Mouse (Mus musculus) heart, embryonic 11.5 days (tissue): Measurements from ENCODE around the gene Rffl. TPM values are rescaled to one million over a fixed set of nuclear protein-coding genes. Genes with fewer than 3 reads are reported as not detected.

ENCODE experiments used
- ATAC-seq: fragments of 200-750 bp; cut with Nextera tagmentation; replicated peaks from 2 replicates; pipeline ENCODE4 v1.8.0; 2017; ENCODE audit warnings: moderate library complexity; ENCODE audit not compliant: insufficient number of reproducible peaks, low FRiP score, low TSS enrichment
- H3K27ac ChIP-seq: fragments of 300-500 bp; sonication (generic); 2 replicates; pipeline ENCODE4 v1.5.1; 2014; ENCODE audit warnings: mild to moderate bottlenecking, low read depth, low read length
- H3K27me3 ChIP-seq: fragments of 300-500 bp; sonication (generic); 2 replicates; pipeline ENCODE4 v1.6.1; 2014; ENCODE audit warnings: mild to moderate bottlenecking, low read length, mixed read lengths; ENCODE audit not compliant: control insufficient read depth, insufficient read depth
- H3K36me3 ChIP-seq: fragments of 300-500 bp; sonication (generic); 2 replicates; pipeline ENCODE4 v1.6.1; 2014; ENCODE audit warnings: mild to moderate bottlenecking, low read length, moderate library complexity, mixed read lengths; ENCODE audit not compliant: control insufficient read depth, insufficient read depth
- H3K4me1 ChIP-seq: fragments of 300-500 bp; sonication (generic); 2 replicates; pipeline ENCODE4 v1.6.1; 2014; ENCODE audit warnings: low read length; ENCODE audit not compliant: control insufficient read depth, insufficient read depth
- H3K4me2 ChIP-seq: fragments of 300-500 bp; sonication (generic); 2 replicates; pipeline ENCODE4 v1.6.1; 2014; ENCODE audit warnings: mild to moderate bottlenecking, moderate library complexity
- H3K4me3 ChIP-seq: fragments of 300-500 bp; sonication (generic); 2 replicates; pipeline ENCODE4 v1.5.1; 2014; ENCODE audit warnings: low read depth, low read length
- H3K9ac ChIP-seq: fragments of 300-500 bp; sonication (generic); 2 replicates; pipeline ENCODE4 v1.6.1; 2014; ENCODE audit warnings: mild to moderate bottlenecking, low read depth, low read length, moderate library complexity
- H3K9me3 ChIP-seq: fragments of 300-500 bp; sonication (generic); replicated peaks from 2 replicates; pipeline ENCODE4 v1.6.1; 2016; ENCODE audit warnings: low read length; ENCODE audit not compliant: control insufficient read depth
- WGBS: fragments of 180-500 bp; shearing (Covaris S2); extraction: QIAGEN DNeasy Blood & Tissue Kit; methylation state at CpG from one replicate; pipeline ENCODE4 v1.1.7; 2014; ENCODE audit not compliant: insufficient replicate concordance; 5-methylcytosine and 5-hydroxymethylcytosine counted together
- polyA plus RNA-seq: library from polyadenylated mRNA; unstranded; fragments of >200 nt; fragmentation: Nextera tagmentation; extraction: Ambion mirVana; gene quantifications from 2 replicates; pipeline ENCODE4 v1.2.1, GENCODE M21; 2014

The Rffl gene
- polyA plus RNA-seq, 1 experiment from 2014 or later, result 7.4 TPM

- 82% methylated on average over 13 of the region's 13 CpGs for WGBS
- Histone ChIP-seq H3K27me3 (no peaks in the 10 kb centered on the region), H3K36me3 (no peaks in the 10 kb centered on the region), H3K9ac (no peak overlapping the region), H3K9me3 (no peaks in the 10 kb centered on the region), H3K4me1 (peaks cover 9% of the 10 kb centered on the region), H3K4me2 (no peak overlapping the region), H3K4me3 (no peak overlapping the region), H3K27ac (no peak overlapping the region)
- ATAC-seq, result no peak
Measured at GRCm38 (mm10) chr11:82857307-82857848, 13.6 kb downstream of the Rffl start.

- ATAC-seq, result no peak
- no peaks in the 10 kb centered on the region for H3K9me3 ChIP-seq
- peaks cover 5% of the 10 kb centered on the region; the same call in 1 of the 2 replicates for H3K4me1 ChIP-seq
- no peak overlapping the region for H3K9ac ChIP-seq
- no peaks in the 10 kb centered on the region for H3K36me3 ChIP-seq
- no peak overlapping the region for H3K27ac ChIP-seq
- no peak overlapping the region for H3K4me3 ChIP-seq
- WGBS, result 89% methylated on average over 10 of the region's 10 CpGs
- no peaks in the 10 kb centered on the region for H3K27me3 ChIP-seq
- no peak overlapping the region for H3K4me2 ChIP-seq
Measured at GRCm38 (mm10) chr11:82856032-82856431, 15.0 kb downstream of the Rffl start.

- Histone ChIP-seq H3K9me3 (no peaks in the 10 kb centered on the region), H3K4me2 (no peak overlapping the region), H3K9ac (no peak overlapping the region), H3K4me1 (peaks cover 5% of the 10 kb centered on the region; the same call in 1 of the 2 replicates), H3K4me3 (no peak overlapping the region), H3K27ac (no peak overlapping the region), H3K27me3 (no peaks in the 10 kb centered on the region), H3K36me3 (no peaks in the 10 kb centered on the region)
- WGBS, result 84% methylated on average over 9 of the region's 9 CpGs
- ATAC-seq, result no peak
Measured at GRCm38 (mm10) chr11:82855327-82855973, 15.6 kb downstream of the Rffl start.

GRCm38 (mm10) chr11:82854111-82854510, 16.9 kb downstream of the Rffl start:
- Histone ChIP-seq H3K4me3 (no peak overlapping the region), H3K36me3 (no peaks in the 10 kb centered on the region), H3K4me1 (peaks cover 5% of the 10 kb centered on the region; the same call in 1 of the 2 replicates), H3K9ac (no peak overlapping the region), H3K9me3 (no peaks in the 10 kb centered on the region), H3K27me3 (no peaks in the 10 kb centered on the region), H3K27ac (no peak overlapping the region), H3K4me2 (no peak overlapping the region)
- ATAC-seq, result no peak
- 83% methylated on average over 6 of the region's 6 CpGs for WGBS

- WGBS, result 81% methylated on average over 7 of the region's 7 CpGs
- no peaks in the 10 kb centered on the region for H3K36me3 ChIP-seq
- H3K4me3 ChIP-seq, result no peak overlapping the region
- no peaks in the 10 kb centered on the region for H3K27me3 ChIP-seq
- H3K4me2 ChIP-seq, result no peak overlapping the region
- no peaks in the 10 kb centered on the region for H3K9me3 ChIP-seq
- H3K9ac ChIP-seq, result no peak overlapping the region
- no peak for ATAC-seq
- H3K27ac ChIP-seq, result no peak overlapping the region
- peaks cover 5% of the 10 kb centered on the region; the same call in 1 of the 2 replicates for H3K4me1 ChIP-seq
Measured at GRCm38 (mm10) chr11:82852958-82853357, 18.1 kb downstream of the Rffl start.

GRCm38 (mm10) chr11:82852540-82852939, 18.5 kb downstream of the Rffl start:
- no peak overlapping the region for H3K4me2 ChIP-seq
- 74% methylated on average over 10 of the region's 10 CpGs for WGBS
- no peak overlapping the region for H3K9ac ChIP-seq
- H3K4me1 ChIP-seq, result peaks cover 5% of the 10 kb centered on the region; the same call in 1 of the 2 replicates
- H3K27me3 ChIP-seq, result no peaks in the 10 kb centered on the region
- no peak overlapping the region for H3K4me3 ChIP-seq
- ATAC-seq, result no peak
- H3K36me3 ChIP-seq, result no peaks in the 10 kb centered on the region
- H3K9me3 ChIP-seq, result no peaks in the 10 kb centered on the region
- H3K27ac ChIP-seq, result no peak overlapping the region

- 79% methylated on average over 11 of the region's 11 CpGs for WGBS
- Histone ChIP-seq H3K36me3 (no peaks in the 10 kb centered on the region), H3K27me3 (no peaks in the 10 kb centered on the region), H3K27ac (no peak overlapping the region), H3K9ac (no peak overlapping the region), H3K4me1 (peaks cover 5% of the 10 kb centered on the region; the same call in 1 of the 2 replicates), H3K4me3 (no peak overlapping the region), H3K9me3 (no peaks in the 10 kb centered on the region), H3K4me2 (no peak overlapping the region)
- ATAC-seq, result no peak
Measured at GRCm38 (mm10) chr11:82852115-82852514, 18.9 kb downstream of the Rffl start.

GRCm38 (mm10) chr11:82850259-82850658, 20.8 kb downstream of the Rffl start:
- Histone ChIP-seq H3K9ac (no peak overlapping the region), H3K4me3 (no peak overlapping the region), H3K27me3 (no peaks in the 10 kb centered on the region), H3K36me3 (no peaks in the 10 kb centered on the region), H3K9me3 (no peaks in the 10 kb centered on the region), H3K4me2 (no peak overlapping the region), H3K27ac (no peak overlapping the region), H3K4me1 (peaks cover 10% of the 10 kb centered on the region; the same call in 1 of the 2 replicates)
- WGBS, result 75% methylated on average over 5 of the region's 5 CpGs
- no peak for ATAC-seq

GRCm38 (mm10) chr11:82847571-82848000, 23.4 kb downstream of the Rffl start:
- 37% methylated on average over 6 of the region's 6 CpGs for WGBS
- H3K27me3 ChIP-seq, result no peaks in the 10 kb centered on the region
- no peaks in the 10 kb centered on the region for H3K36me3 ChIP-seq
- H3K27ac ChIP-seq, result peak overlapping the region; percentile 22
- H3K4me2 ChIP-seq, result peak overlapping the region; percentile 31
- H3K9me3 ChIP-seq, result no peaks in the 10 kb centered on the region
- no peak overlapping the region for H3K4me3 ChIP-seq
- H3K9ac ChIP-seq, result 0 out of 2 replicates have a peak overlapping the region, but pooled peaks have one; percentile 18
- peaks cover 7% of the 10 kb centered on the region; the same call in 1 of the 2 replicates for H3K4me1 ChIP-seq
- peak; percentile 80 for ATAC-seq
